Mouse (Mus musculus): ENCODE measurements around the gene Zfp704. TPM values are rescaled to one million over a fixed set of nuclear protein-coding genes. Genes with fewer than 3 reads are reported as not detected.

Gene Zfp704
- total and polyA plus RNA-seq, 3 experiments = under 0.01 TPM; not detected in 2

- Histone ChIP-seq H3K9me3 (replicated peaks; ENCODE audit: insufficient read depth, low read length) (no peaks in the 10 kb centered on the region), H3K79me2 (ENCODE audit: control insufficient read depth, insufficient read depth, low read length, poor library complexity) (no peaks in the 10 kb centered on the region), H3K4me3 (ENCODE audit: control insufficient read depth in 1 of 2, insufficient read depth in 1 of 2, low read depth in 2 of 2, low read length in 2 of 2) (no peak overlapping the region), H3K4me1 (ENCODE audit: control insufficient read depth in 1 of 2, insufficient read depth in 2 of 2, low read length in 2 of 2) (no peaks in the 10 kb centered on the region), H3K27me3 (ENCODE audit: control insufficient read depth in 1 of 2, insufficient read depth in 2 of 2, low read length in 2 of 2) (no peaks in the 10 kb centered on the region), H3K27ac (ENCODE audit: control insufficient read depth, low read depth, low read length) (no peak overlapping the region), H3K36me3 (ENCODE audit: control insufficient read depth in 1 of 2, insufficient read depth in 2 of 2, low read length in 2 of 2) (no peaks in the 10 kb centered on the region), H3K9ac (ENCODE audit: control insufficient read depth, low read depth, low read length, poor library complexity, severe bottlenecking) (no peak overlapping the region)
- DNase-seq (ENCODE audit: low read depth, low spot score) = no peak
- TF ChIP-seq CHD2 (IDR thresholded peaks at IDR 0.05; ENCODE audit: low read length) (no peak), POLR2AphosphoS2 (IDR thresholded peaks at IDR 0.05; ENCODE audit: low read length) (no peak), SMC3 (IDR thresholded peaks at IDR 0.05; ENCODE audit: low read depth, low read length) (no peak)
Observed at GRCm38 (mm10) chr3:9552332-9552731, 57.6 kb downstream of the Zfp704 start.

DNA sequence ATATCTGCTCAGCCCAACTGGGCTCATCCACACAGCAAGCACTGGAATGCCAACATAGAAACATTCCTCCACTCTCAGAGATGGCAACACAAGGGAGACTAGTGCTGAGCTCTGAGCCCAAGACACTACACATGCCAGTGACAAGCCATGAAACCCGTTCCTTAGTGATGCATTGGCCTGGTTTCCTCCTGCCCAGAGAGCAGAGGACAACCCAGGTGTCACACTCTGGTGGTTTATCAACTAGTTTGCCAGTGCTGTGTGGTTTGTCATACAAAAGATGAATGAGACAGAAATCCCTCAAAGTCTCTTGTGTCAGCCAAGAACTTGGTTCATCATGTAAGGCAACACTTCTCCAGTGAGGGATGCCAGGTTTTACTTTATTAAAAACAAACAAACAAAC lies 59.0 kb downstream of the Zfp704 start:
- Histone ChIP-seq H3K36me3 (ENCODE audit: control insufficient read depth in 1 of 2, insufficient read depth in 2 of 2, low read length in 2 of 2) (no peaks in the 10 kb centered on the region), H3K79me2 (ENCODE audit: control insufficient read depth, insufficient read depth, low read length, poor library complexity) (no peaks in the 10 kb centered on the region), H3K27ac (ENCODE audit: control insufficient read depth, low read depth, low read length) (no peak overlapping the region), H3K9ac (ENCODE audit: control insufficient read depth, low read depth, low read length, poor library complexity, severe bottlenecking) (no peak overlapping the region), H3K9me3 (replicated peaks; ENCODE audit: insufficient read depth, low read length) (no peaks in the 10 kb centered on the region), H3K4me1 (ENCODE audit: control insufficient read depth in 1 of 2, insufficient read depth in 2 of 2, low read length in 2 of 2) (no peaks in the 10 kb centered on the region), H3K27me3 (ENCODE audit: control insufficient read depth in 1 of 2, insufficient read depth in 2 of 2, low read length in 2 of 2) (no peaks in the 10 kb centered on the region), H3K4me3 (ENCODE audit: control insufficient read depth in 1 of 2, insufficient read depth in 1 of 2, low read depth in 2 of 2, low read length in 2 of 2) (no peak overlapping the region)
- no peak for DNase-seq (ENCODE audit: low read depth, low spot score)
- TF ChIP-seq MAZ (IDR thresholded peaks at IDR 0.05; ENCODE audit: low read depth, low read length) (no peak), MEF2A (IDR thresholded peaks at IDR 0.05; ENCODE audit: extremely low read depth, insufficient replicate concordance, low read depth, low read length, poor library complexity, severe bottlenecking) (no peak), ZKSCAN1 (IDR thresholded peaks at IDR 0.05; ENCODE audit: low read depth, low read length) (no peak), MXI1 (IDR thresholded peaks at IDR 0.05; ENCODE audit: low read depth, low read length) (no peak)

DNA sequence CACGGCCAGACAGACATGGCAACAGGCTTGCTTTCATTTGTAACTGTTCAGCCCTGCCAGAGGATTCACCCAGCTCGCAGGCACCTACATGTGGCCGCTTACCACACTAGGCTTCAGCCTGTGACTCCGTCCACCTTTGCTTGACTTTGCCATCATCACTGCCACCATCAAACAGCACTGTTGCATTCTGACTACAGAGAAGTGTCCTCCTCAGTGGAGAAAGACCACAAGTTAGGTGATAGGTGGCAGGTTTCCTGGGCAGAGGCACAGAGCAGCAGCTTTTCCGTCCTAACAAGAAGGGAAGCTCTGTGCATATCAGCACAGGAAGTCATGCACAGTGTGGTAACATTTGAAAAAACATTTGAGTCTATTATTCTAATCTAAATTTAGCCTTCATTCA lies 60.1 kb downstream of the Zfp704 start:
- Histone ChIP-seq H3K36me3 (ENCODE audit: control insufficient read depth in 1 of 2, insufficient read depth in 2 of 2, low read length in 2 of 2) (no peaks in the 10 kb centered on the region), H3K9ac (ENCODE audit: control insufficient read depth, low read depth, low read length, poor library complexity, severe bottlenecking) (no peak overlapping the region), H3K79me2 (ENCODE audit: control insufficient read depth, insufficient read depth, low read length, poor library complexity) (no peaks in the 10 kb centered on the region), H3K4me1 (ENCODE audit: control insufficient read depth in 1 of 2, insufficient read depth in 2 of 2, low read length in 2 of 2) (no peaks in the 10 kb centered on the region), H3K27ac (ENCODE audit: control insufficient read depth, low read depth, low read length) (no peak overlapping the region), H3K9me3 (replicated peaks; ENCODE audit: insufficient read depth, low read length) (no peaks in the 10 kb centered on the region), H3K27me3 (ENCODE audit: control insufficient read depth in 1 of 2, insufficient read depth in 2 of 2, low read length in 2 of 2) (no peaks in the 10 kb centered on the region), H3K4me3 (ENCODE audit: control insufficient read depth in 1 of 2, insufficient read depth in 1 of 2, low read depth in 2 of 2, low read length in 2 of 2) (no peak overlapping the region)
- TF ChIP-seq CHD1 (IDR thresholded peaks at IDR 0.05; ENCODE audit: low read depth, low read length) (no peak), ELF1 (IDR thresholded peaks at IDR 0.05; ENCODE audit: low read depth, low read length) (no peak), KAT2A (conservative IDR thresholded peaks at IDR 0.05; ENCODE audit: low read depth, low read length) (no peak), NELFE (IDR thresholded peaks at IDR 0.05; ENCODE audit: low read depth, low read length) (no peak), MEF2A (IDR thresholded peaks at IDR 0.05; ENCODE audit: extremely low read depth, insufficient replicate concordance, low read depth, low read length, poor library complexity, severe bottlenecking) (no peak), CHD2 (IDR thresholded peaks at IDR 0.05; ENCODE audit: low read length) (no peak), USF1 (IDR thresholded peaks at IDR 0.05; ENCODE audit: low read depth, low read length) (no peak), MYB (IDR thresholded peaks at IDR 0.05; ENCODE audit: low read depth, low read length) (no peak), BHLHE40 (IDR thresholded peaks at IDR 0.05; ENCODE audit: borderline replicate concordance, low read depth, low read length) (no peak), MAFK (IDR thresholded peaks at IDR 0.05; ENCODE audit: borderline replicate concordance, low read depth, low read length) (no peak), ZNF384 (IDR thresholded peaks at IDR 0.05; ENCODE audit: low read depth, low read length) (no peak), POLR2A (IDR thresholded peaks at IDR 0.05; ENCODE audit: control insufficient read depth in 1 of 2, insufficient read depth in 1 of 2, low read depth in 1 of 2, low read length in 2 of 2, poor library complexity in 1 of 2) (no peak), MAZ (IDR thresholded peaks at IDR 0.05; ENCODE audit: low read depth, low read length) (no peak), SMC3 (IDR thresholded peaks at IDR 0.05; ENCODE audit: low read depth, low read length) (no peak), ETS1 (IDR thresholded peaks at IDR 0.05; ENCODE audit: low read depth, low read length) (no peak)
- no peak for DNase-seq (ENCODE audit: low read depth, low spot score)

All from MEL (cell line).